Mouse (Mus musculus) ES-E14 (cell line): ENCODE measurements around the gene Cln6. TPM values are rescaled to one million over a fixed set of nuclear protein-coding genes. Genes with fewer than 3 reads are reported as not detected.

Source experiments
- DNase-seq: peaks from one replicate; pipeline ENCODE4 v3.0.0-alpha.2; 2013; ENCODE audit warnings: low read depth, low spot score
- H3K27ac ChIP-seq: 2 replicates; pipeline ENCODE4 v1.5.1; 2012; ENCODE audit warnings: low read depth, mild to moderate bottlenecking, low read length, moderate library complexity, mixed read lengths; ENCODE audit not compliant: poor library complexity, insufficient read depth, severe bottlenecking
- H3K36me3 ChIP-seq: 2 replicates; pipeline ENCODE4 v1.6.1; 2012; ENCODE audit warnings: mild to moderate bottlenecking, low read length, moderate library complexity, mixed read lengths; ENCODE audit not compliant: control insufficient read depth, poor library complexity, insufficient read depth, severe bottlenecking
- H3K4me1 ChIP-seq, 2 experiments: fragments of 150-350 bp in 1 of 2; sonication (generic) in 1 of 2; 2 replicates each; pipeline ENCODE4 v1.6.1; 2012; ENCODE audit warnings: low read length in 2 of 2, mild to moderate bottlenecking in 1 of 2, mixed read lengths in 1 of 2; ENCODE audit not compliant: control insufficient read depth in 2 of 2, insufficient read depth in 2 of 2, poor library complexity in 1 of 2
- H3K4me3 ChIP-seq, 2 experiments: fragments of 150-350 bp in 1 of 2; sonication (generic) in 1 of 2; 2 replicates each; pipeline ENCODE4 v1.5.1; 2012; ENCODE audit warnings: low read length in 2 of 2, low read depth in 1 of 2, mild to moderate bottlenecking in 1 of 2, mixed read lengths in 1 of 2; ENCODE audit not compliant: insufficient read depth in 1 of 2, poor library complexity in 1 of 2, severe bottlenecking in 1 of 2
- H3K9ac ChIP-seq: 2 replicates; pipeline ENCODE4 v1.6.1; 2012; ENCODE audit warnings: low read depth, mild to moderate bottlenecking, low read length, mixed read lengths; ENCODE audit not compliant: poor library complexity, insufficient read depth, severe bottlenecking
- H3K9me3 ChIP-seq: fragments of 150-350 bp; sonication (generic); 2 replicates; pipeline ENCODE4 v1.6.1; 2012; ENCODE audit warnings: low read depth, mild to moderate bottlenecking, low read length; ENCODE audit not compliant: control insufficient read depth, insufficient read depth
- CHD2 ChIP-seq: IDR thresholded peaks from 2 replicates; pipeline ENCODE4 v1.6.1; 2014; ENCODE audit warnings: mild to moderate bottlenecking, low read depth, low read length, inconsistent platforms
- HCFC1 ChIP-seq: IDR thresholded peaks from 2 replicates; pipeline ENCODE4 v1.6.1; 2012; ENCODE audit warnings: low read length, inconsistent platforms, borderline replicate concordance; ENCODE audit not compliant: insufficient read depth
- MAFK ChIP-seq: IDR thresholded peaks from 2 replicates; pipeline ENCODE4 v1.6.1; 2014; ENCODE audit warnings: mild to moderate bottlenecking, low read depth, low read length, inconsistent platforms; ENCODE audit not compliant: insufficient read depth
- ZC3H11A ChIP-seq: IDR thresholded peaks from 2 replicates; pipeline ENCODE4 v1.6.1; 2012; ENCODE audit warnings: low read depth, mild to moderate bottlenecking, inconsistent platforms, low read length, borderline replicate concordance
- ZNF384 ChIP-seq: IDR thresholded peaks from 2 replicates; pipeline ENCODE4 v1.6.1; 2012; ENCODE audit warnings: low read depth, low read length, inconsistent platforms
- in situ Hi-C, 2 experiments: fragments of 600-800 bp; cut with MboI; formaldehyde crosslinking; loops; one replicate each; pipeline ENCODE4 v1.15.1; 2025; ENCODE audit warnings: low sequenced_read_pairs in 2 of 2, inconsistent platforms in 1 of 2; ENCODE audit not compliant: unreplicated experiment in 2 of 2
- total RNA-seq: library from RNA; depleted of rRNA; stranded (reverse); fragments of 300-350 nt; gene quantifications from 2 replicates; pipeline ENCODE4 v1.2.3, GENCODE M21; 2012

Cln6 gene
- total RNA-seq, 1 experiment: 19.4 TPM

DNA sequence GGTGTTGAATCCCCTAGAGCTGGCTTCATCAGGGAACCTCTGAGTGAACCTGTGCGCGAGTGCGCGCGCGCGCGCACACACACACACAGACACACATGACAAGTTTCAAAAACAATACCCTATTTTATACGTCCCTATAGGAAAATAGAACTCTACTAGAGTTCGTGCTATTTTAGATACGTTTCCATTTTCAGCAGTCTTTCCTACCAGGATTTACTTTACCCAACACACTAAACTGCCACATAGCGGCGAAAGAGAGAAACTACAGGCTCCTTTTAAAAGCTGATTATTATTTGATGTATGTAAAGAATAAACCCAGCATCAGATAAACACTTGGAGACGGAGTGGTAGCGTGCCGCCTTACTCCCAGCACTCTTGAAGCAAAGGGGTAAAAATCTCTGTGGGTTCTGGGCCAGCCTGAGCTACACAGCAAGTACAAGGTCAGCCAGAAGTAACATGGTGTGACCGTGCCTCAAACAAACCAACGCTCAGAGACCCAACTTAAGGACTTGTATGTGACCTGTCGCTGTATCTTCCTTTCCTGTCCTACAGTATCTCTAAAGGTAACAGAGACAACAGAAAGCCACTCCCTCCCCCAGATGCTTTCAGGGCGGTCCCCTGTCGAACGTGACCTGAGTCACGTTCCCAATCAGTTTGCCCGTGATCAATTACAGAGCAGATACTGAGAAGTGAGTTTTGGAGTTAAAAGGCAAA is 10.5 kb upstream of the Cln6 start:
- TF ChIP-seq ZC3H11A (no peak), MAFK (no peak), ZNF384 (no peak), CHD2 (no peak), HCFC1 (no peak)
- in situ Hi-C loops: no loop called here
- Histone ChIP-seq H3K4me3 (peak overlapping the region; percentile 38 to 48), H3K9ac (peak overlapping the region; percentile 66), H3K27ac (peak overlapping the region; percentile 95), H3K36me3 (no peaks in the 10 kb centered on the region), H3K4me1 (peaks cover 3 to 9% of the 10 kb centered on the region in 2 experiments; a peak in 3 of 4 replicates), H3K9me3 (no peaks in the 10 kb centered on the region)
- no peak for DNase-seq

DNA sequence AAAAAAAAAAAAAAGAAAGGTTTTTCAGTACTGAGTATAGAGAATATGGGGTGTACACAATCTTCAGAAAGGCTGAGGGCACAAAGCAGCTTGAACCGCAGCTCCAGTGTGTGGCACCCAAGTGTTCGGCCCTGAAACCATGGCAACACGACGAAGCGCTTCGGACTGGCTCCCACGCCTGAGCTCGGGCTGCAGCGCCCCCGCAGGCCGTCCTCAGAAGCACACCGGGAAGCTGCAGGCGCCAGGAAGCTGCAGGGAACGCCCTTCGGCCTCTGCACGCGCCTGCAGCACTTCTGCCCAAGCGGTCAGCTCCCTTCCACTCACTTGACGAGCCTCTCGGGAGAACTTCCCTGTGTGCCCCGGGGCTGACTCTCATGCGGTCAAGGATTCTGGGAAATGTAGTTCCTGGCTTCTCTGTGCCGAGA is 9.9 kb upstream of the Cln6 start:
- peak; percentile 91 for TF ChIP-seq ZNF384
- peak; percentile 96 for TF ChIP-seq HCFC1
- peak; percentile 85 for TF ChIP-seq CHD2
- no peak for TF ChIP-seq ZC3H11A
- 0 out of 2 replicates have a peak, but pooled peaks have one; percentile 12 for TF ChIP-seq MAFK
- Histone ChIP-seq H3K4me1 (peaks cover 3 to 10% of the 10 kb centered on the region in 2 experiments; a peak in 3 of 4 replicates), H3K36me3 (no peaks in the 10 kb centered on the region), H3K27ac (peak overlapping the region; percentile 95; the same call in 1 of the 2 replicates), H3K4me3 (peak overlapping the region; percentile 38 to 48; a peak in 2 of 4 replicates), H3K9me3 (no peaks in the 10 kb centered on the region), H3K9ac (no peak overlapping the region; the same call in 1 of the 2 replicates)
- DNase-seq: peak; percentile 94
- in situ Hi-C loops: no loop called here

DNA sequence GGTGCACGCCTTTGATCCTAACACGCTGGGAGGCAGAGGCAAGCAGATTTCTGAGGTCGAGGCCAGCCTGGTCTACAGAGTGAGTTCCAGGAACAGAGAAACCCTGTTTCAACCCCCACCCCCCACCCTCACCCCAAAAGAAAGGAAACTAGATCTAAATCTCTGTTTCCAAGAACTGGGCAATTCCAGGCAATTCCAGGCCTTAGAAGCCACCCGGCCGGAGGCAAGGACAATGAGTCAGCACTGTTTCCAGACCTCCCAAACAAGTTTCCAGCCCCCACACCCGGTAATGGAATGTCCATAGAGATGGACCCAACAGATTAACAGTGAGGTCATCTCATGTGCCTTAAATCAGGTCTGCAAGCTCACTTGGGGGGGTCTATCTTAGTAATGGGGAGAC is 8.7 kb upstream of the Cln6 start:
- H3K9ac ChIP-seq: peak overlapping the region; percentile 52
- H3K36me3 ChIP-seq: no peaks in the 10 kb centered on the region
- TF ChIP-seq CHD2: peak; percentile 42; the same call in 1 of the 2 replicates
- no peak for TF ChIP-seq ZC3H11A
- TF ChIP-seq ZNF384: no peak
- TF ChIP-seq MAFK: peak; percentile 96
- TF ChIP-seq HCFC1: no peak
- in situ Hi-C loops: no loop called here
- no peaks in the 10 kb centered on the region for H3K9me3 ChIP-seq
- H3K4me3 ChIP-seq: peak overlapping the region; percentile 1 to 6; a peak in 1 of 4 replicates
- peaks cover 3 to 10% of the 10 kb centered on the region in 2 experiments; a peak in 3 of 4 replicates for H3K4me1 ChIP-seq
- H3K27ac ChIP-seq: peak overlapping the region; percentile 94
- DNase-seq: no peak

DNA sequence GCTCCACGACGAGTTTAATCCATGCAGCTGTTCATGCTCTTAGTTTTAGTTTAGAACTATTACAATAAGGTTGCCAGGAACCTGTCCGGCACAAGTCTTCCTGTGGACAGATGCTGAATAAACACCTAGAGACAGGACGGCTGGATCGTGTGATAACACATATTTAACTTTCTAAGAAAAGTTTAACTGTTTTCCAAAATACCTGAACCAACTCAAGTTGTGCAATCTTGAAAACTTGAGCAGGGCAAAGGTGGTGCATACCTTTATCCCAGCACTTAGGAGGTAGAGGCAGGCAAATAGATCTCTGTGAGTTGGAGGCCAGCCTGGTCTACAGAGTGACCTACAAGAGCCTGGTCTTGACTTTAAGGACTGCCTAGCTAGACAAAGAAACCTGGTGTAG is 3.7 kb upstream of the Cln6 start:
- TF ChIP-seq ZNF384: no peak
- TF ChIP-seq ZC3H11A: no peak
- no peak for TF ChIP-seq CHD2
- H3K4me3 ChIP-seq: no peak overlapping the region
- no peak for DNase-seq
- no peaks in the 10 kb centered on the region for H3K36me3 ChIP-seq
- H3K4me1 ChIP-seq: peaks cover 6 to 16% of the 10 kb centered on the region in 2 experiments; a peak in 3 of 4 replicates
- no peak overlapping the region for H3K27ac ChIP-seq
- no peaks in the 10 kb centered on the region for H3K9me3 ChIP-seq
- in situ Hi-C loops: no loop called here
- no peak overlapping the region for H3K9ac ChIP-seq
